20 mouse cellular contexts compared by ENCODE assay signal in the genomic region with DNA sequence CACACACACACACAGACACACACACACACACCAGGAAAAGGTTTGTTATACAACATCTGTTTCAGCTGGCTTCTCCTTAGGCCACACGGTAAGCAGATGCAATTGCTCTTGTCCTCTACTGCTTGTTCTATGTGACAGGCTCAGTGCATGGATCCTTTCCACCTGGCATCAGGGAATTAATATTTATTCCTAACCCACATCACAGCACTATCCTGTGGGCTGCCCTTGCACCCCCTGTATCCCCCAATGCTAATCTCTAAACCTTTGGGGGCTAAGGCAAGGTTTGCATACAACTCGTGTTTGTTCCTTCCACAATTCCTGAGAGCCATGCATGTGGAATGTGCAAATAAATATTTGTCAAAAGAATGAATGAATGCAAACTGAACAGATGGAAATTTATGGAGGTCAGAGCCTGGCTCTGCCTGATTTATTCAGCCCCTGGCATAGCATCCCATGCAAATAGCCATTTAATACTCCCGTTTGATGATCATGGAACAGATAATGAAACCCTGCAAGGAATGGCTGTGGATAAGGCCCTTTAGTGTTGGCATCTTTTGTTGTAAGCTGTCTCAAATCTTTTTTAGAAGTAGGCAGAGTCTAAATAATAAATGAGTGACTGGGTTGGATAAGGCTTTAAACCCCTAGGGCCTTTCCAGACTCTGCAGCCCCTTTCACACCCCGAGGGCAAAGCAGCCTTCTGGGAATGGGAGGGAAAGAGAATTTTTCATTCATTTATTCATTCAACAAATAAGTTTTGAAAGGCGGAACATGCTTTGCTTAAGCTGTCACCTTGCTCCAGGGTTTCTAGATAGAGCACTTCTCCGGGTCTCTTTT.
A peak's percentile ranks its signal among the peaks of the same experiment; 100 is the strongest.
DNase-seq lines count a peak whose midpoint lies in the region; ATAC-seq lines count a peak whose summit lies in the region.
"Had no signal": no experiment of that assay in that cellular context is flagged by ENCODE, and none has a peak within 500 bp of the region (broad histone marks: within the 10 kb centered on the region; RNA-seq: fewer than 3 reads in every experiment).

No protein-coding gene starts in this region.

- H3K9ac ChIP-seq in intestine, embryonic 14.5 days (ENCODE audit: low read length) = no peak overlapping the region
- H3K9ac ChIP-seq in intestine, embryonic 15.5 days = no peak overlapping the region
- no peak overlapping the region for H3K9ac ChIP-seq in hindbrain, embryonic 15.5 days
- no peak overlapping the region for H3K9ac ChIP-seq in midbrain, embryonic 14.5 days (replicated peaks; ENCODE audit: low read length)
- H3K9ac ChIP-seq: embryonic facial prominence, embryonic 15.5 days; heart, embryonic 15.5 days; limb, embryonic 12.5 days; liver, embryonic 12.5 days had no signal

- no peak overlapping the region for H3K4me3 ChIP-seq in intestine, embryonic 14.5 days (ENCODE audit: low read depth, low read length)
- no peak overlapping the region for H3K4me3 ChIP-seq in intestine, embryonic 15.5 days (replicated peaks)
- no peak overlapping the region for H3K4me3 ChIP-seq in hindbrain, embryonic 15.5 days
- no peak overlapping the region for H3K4me3 ChIP-seq in midbrain, embryonic 14.5 days (replicated peaks; ENCODE audit: low read depth, low read length)
- H3K4me3 ChIP-seq: embryonic facial prominence, embryonic 15.5 days; heart, adult 2 months; heart, embryonic 15.5 days; limb, embryonic 12.5 days; liver, embryonic 12.5 days had no signal

- H3K9me3 ChIP-seq in intestine, embryonic 14.5 days (ENCODE audit: control insufficient read depth, low read length) = no peaks in the 10 kb centered on the region
- H3K9me3 ChIP-seq in intestine, embryonic 15.5 days = no peaks in the 10 kb centered on the region
- H3K9me3 ChIP-seq in hindbrain, embryonic 15.5 days = no peaks in the 10 kb centered on the region
- H3K9me3 ChIP-seq in midbrain, embryonic 14.5 days (ENCODE audit: control insufficient read depth, low read length) = no peaks in the 10 kb centered on the region
- H3K9me3 ChIP-seq: embryonic facial prominence, embryonic 15.5 days; heart, embryonic 15.5 days; limb, embryonic 12.5 days; liver, embryonic 12.5 days had no signal

- peaks cover 26% of the 10 kb centered on the region for H3K4me1 ChIP-seq in intestine, embryonic 14.5 days (replicated peaks; ENCODE audit: control insufficient read depth, insufficient read depth, low read length)
- peaks cover 4% of the 10 kb centered on the region; the same call in 1 of the 2 replicates for H3K4me1 ChIP-seq in intestine, embryonic 15.5 days (replicated peaks)
- peaks cover 27% of the 10 kb centered on the region for H3K4me1 ChIP-seq in hindbrain, embryonic 15.5 days (replicated peaks)
- H3K4me1 ChIP-seq in midbrain, embryonic 14.5 days (ENCODE audit: control insufficient read depth, insufficient read depth, low read length) = peaks cover 34% of the 10 kb centered on the region
- H3K4me1 ChIP-seq: limb, embryonic 12.5 days; liver, embryonic 12.5 days had no signal

- no peaks in the 10 kb centered on the region for H3K27me3 ChIP-seq in intestine, embryonic 14.5 days (replicated peaks; ENCODE audit: control insufficient read depth, insufficient read depth, low read length)
- H3K27me3 ChIP-seq in intestine, embryonic 15.5 days (replicated peaks) = no peaks in the 10 kb centered on the region
- no peaks in the 10 kb centered on the region for H3K27me3 ChIP-seq in hindbrain, embryonic 15.5 days
- H3K27me3 ChIP-seq in midbrain, embryonic 14.5 days (ENCODE audit: control insufficient read depth, insufficient read depth, low read length) = peaks cover 7% of the 10 kb centered on the region
- H3K27me3 ChIP-seq: embryonic facial prominence, embryonic 15.5 days; heart, embryonic 15.5 days; limb, embryonic 12.5 days; liver, embryonic 12.5 days had no signal

- WGBS in intestine, embryonic 14.5 days = 52% methylated on average over 6 of the region's 6 CpGs
- WGBS in intestine, embryonic 15.5 days = 55% methylated on average over 6 of the region's 6 CpGs
- WGBS in hindbrain, embryonic 15.5 days = 37% methylated on average over 6 of the region's 6 CpGs
- 10% methylated on average over 6 of the region's 6 CpGs for WGBS in midbrain, embryonic 14.5 days

- no peak for ATAC-seq in intestine, embryonic 14.5 days (replicated peaks; ENCODE audit: low FRiP score, low TSS enrichment, low read depth)
- ATAC-seq in intestine, embryonic 15.5 days = no peak
- ATAC-seq in hindbrain, embryonic 15.5 days (ENCODE audit: low FRiP score, low read depth) = peak; percentile 21; the same call in 1 of the 2 replicates
- ATAC-seq in midbrain, embryonic 14.5 days (ENCODE audit: low FRiP score, low TSS enrichment) = peak; percentile 87
- ATAC-seq: liver, embryonic 12.5 days had no signal

- no peak overlapping the region for H3K4me2 ChIP-seq in intestine, embryonic 14.5 days (ENCODE audit: low read length)
- no peak overlapping the region for H3K4me2 ChIP-seq in intestine, embryonic 15.5 days (replicated peaks)
- H3K4me2 ChIP-seq in hindbrain, embryonic 15.5 days = no peak overlapping the region
- H3K4me2 ChIP-seq in midbrain, embryonic 14.5 days (ENCODE audit: low read length) = no peak overlapping the region
- H3K4me2 ChIP-seq: embryonic facial prominence, embryonic 15.5 days; heart, embryonic 15.5 days; limb, embryonic 12.5 days; liver, embryonic 12.5 days had no signal

- no peak for DNase-seq in intestine, embryonic 14.5 days (ENCODE audit: low spot score)
- DNase-seq in midbrain, embryonic 14.5 days = peak; percentile 87
- DNase-seq in retina, embryonic 14.5 days (ENCODE audit: low spot score) = peak; percentile 24
- DNase-seq in c-Kit-positive CD71-positive TER-119-positive erythroid progenitor cells, embryonic 14.5 days (ENCODE audit: low spot score) = no peak
- DNase-seq in lung, postnatal 10 days = no peak
- DNase-seq: adrenal gland, adult 8-10 months; cerebellum, postnatal 14 days; gastrocnemius, postnatal 14 days; heart, adult 2 months; kidney, adult 2 months; kidney, postnatal 10 days; lung, adult 2 months; lung, postnatal 36 days; thymus, postnatal 25 days had no signal

- H3K27ac ChIP-seq in intestine, embryonic 14.5 days (ENCODE audit: low read depth) = 0 out of 2 replicates have a peak overlapping the region, but pooled peaks have one; percentile 11
- no peak overlapping the region for H3K27ac ChIP-seq in intestine, embryonic 15.5 days
- H3K27ac ChIP-seq in hindbrain, embryonic 15.5 days (replicated peaks) = 0 out of 2 replicates have a peak overlapping the region, but pooled peaks have one; percentile 6
- peak overlapping the region; percentile 43 for H3K27ac ChIP-seq in midbrain, embryonic 14.5 days (replicated peaks; ENCODE audit: low read depth, low read length)
- H3K27ac ChIP-seq: embryonic facial prominence, embryonic 15.5 days; heart, adult 2 months; heart, embryonic 15.5 days; limb, embryonic 12.5 days; liver, embryonic 12.5 days had no signal

- H3K36me3 ChIP-seq in intestine, embryonic 14.5 days (ENCODE audit: control insufficient read depth, insufficient read depth, low read length) = no peaks in the 10 kb centered on the region
- no peaks in the 10 kb centered on the region for H3K36me3 ChIP-seq in intestine, embryonic 15.5 days
- H3K36me3 ChIP-seq in hindbrain, embryonic 15.5 days = no peaks in the 10 kb centered on the region
- no peaks in the 10 kb centered on the region for H3K36me3 ChIP-seq in midbrain, embryonic 14.5 days (ENCODE audit: control insufficient read depth, insufficient read depth, low read length)
- H3K36me3 ChIP-seq: embryonic facial prominence, embryonic 15.5 days; heart, embryonic 15.5 days; limb, embryonic 12.5 days; liver, embryonic 12.5 days had no signal

Comparison
In these comparisons a context has a peak if more than half of its experiments do, and no peak if none do; other contexts are left out.
1. ATAC-seq: peak in hindbrain, embryonic 15.5 days (single experiment) and midbrain, embryonic 14.5 days (single experiment); none in intestine, embryonic 14.5 days (single experiment) and intestine, embryonic 15.5 days (single experiment).
2. DNase-seq: peak in midbrain, embryonic 14.5 days (single experiment) and retina, embryonic 14.5 days (single experiment); none in intestine, embryonic 14.5 days (single experiment), c-Kit-positive CD71-positive TER-119-positive erythroid progenitor cells, embryonic 14.5 days (single experiment) and lung, postnatal 10 days (single experiment).